Mouse (Mus musculus) ES-E14 (cell line): ENCODE data around the gene Cdkn3. TPM values are rescaled to one million over a fixed set of nuclear protein-coding genes. Genes with fewer than 3 reads are reported as not detected.

Experiments
- DNase-seq: peaks from one replicate; pipeline ENCODE4 v3.0.0-alpha.2; 2013; ENCODE audit warnings: low read depth, low spot score
- H3K27ac ChIP-seq: 2 replicates; pipeline ENCODE4 v1.5.1; 2012; ENCODE audit warnings: low read depth, mild to moderate bottlenecking, low read length, moderate library complexity, mixed read lengths; ENCODE audit not compliant: poor library complexity, insufficient read depth, severe bottlenecking
- H3K36me3 ChIP-seq: 2 replicates; pipeline ENCODE4 v1.6.1; 2012; ENCODE audit warnings: mild to moderate bottlenecking, low read length, moderate library complexity, mixed read lengths; ENCODE audit not compliant: control insufficient read depth, poor library complexity, insufficient read depth, severe bottlenecking
- H3K4me1 ChIP-seq, 2 experiments: fragments of 150-350 bp in 1 of 2; sonication (generic) in 1 of 2; 2 replicates each; pipeline ENCODE4 v1.6.1; 2012; ENCODE audit warnings: low read length in 2 of 2, mild to moderate bottlenecking in 1 of 2, mixed read lengths in 1 of 2; ENCODE audit not compliant: control insufficient read depth in 2 of 2, insufficient read depth in 2 of 2, poor library complexity in 1 of 2
- H3K4me3 ChIP-seq, 2 experiments: fragments of 150-350 bp in 1 of 2; sonication (generic) in 1 of 2; 2 replicates each; pipeline ENCODE4 v1.5.1; 2012; ENCODE audit warnings: low read length in 2 of 2, low read depth in 1 of 2, mild to moderate bottlenecking in 1 of 2, mixed read lengths in 1 of 2; ENCODE audit not compliant: insufficient read depth in 1 of 2, poor library complexity in 1 of 2, severe bottlenecking in 1 of 2
- H3K9ac ChIP-seq: 2 replicates; pipeline ENCODE4 v1.6.1; 2012; ENCODE audit warnings: low read depth, mild to moderate bottlenecking, low read length, mixed read lengths; ENCODE audit not compliant: poor library complexity, insufficient read depth, severe bottlenecking
- H3K9me3 ChIP-seq: fragments of 150-350 bp; sonication (generic); 2 replicates; pipeline ENCODE4 v1.6.1; 2012; ENCODE audit warnings: low read depth, mild to moderate bottlenecking, low read length; ENCODE audit not compliant: control insufficient read depth, insufficient read depth
- CHD2 ChIP-seq: IDR thresholded peaks from 2 replicates; pipeline ENCODE4 v1.6.1; 2014; ENCODE audit warnings: mild to moderate bottlenecking, low read depth, low read length, inconsistent platforms
- HCFC1 ChIP-seq: IDR thresholded peaks from 2 replicates; pipeline ENCODE4 v1.6.1; 2012; ENCODE audit warnings: low read length, inconsistent platforms, borderline replicate concordance; ENCODE audit not compliant: insufficient read depth
- MAFK ChIP-seq: IDR thresholded peaks from 2 replicates; pipeline ENCODE4 v1.6.1; 2014; ENCODE audit warnings: mild to moderate bottlenecking, low read depth, low read length, inconsistent platforms; ENCODE audit not compliant: insufficient read depth
- ZC3H11A ChIP-seq: IDR thresholded peaks from 2 replicates; pipeline ENCODE4 v1.6.1; 2012; ENCODE audit warnings: low read depth, mild to moderate bottlenecking, inconsistent platforms, low read length, borderline replicate concordance
- ZNF384 ChIP-seq: IDR thresholded peaks from 2 replicates; pipeline ENCODE4 v1.6.1; 2012; ENCODE audit warnings: low read depth, low read length, inconsistent platforms
- in situ Hi-C, 2 experiments: fragments of 600-800 bp; cut with MboI; formaldehyde crosslinking; loops; one replicate each; pipeline ENCODE4 v1.15.1; 2025; ENCODE audit warnings: low sequenced_read_pairs in 2 of 2, inconsistent platforms in 1 of 2; ENCODE audit not compliant: unreplicated experiment in 2 of 2
- total RNA-seq: library from RNA; depleted of rRNA; stranded (reverse); fragments of 300-350 nt; gene quantifications from 2 replicates; pipeline ENCODE4 v1.2.3, GENCODE M21; 2012

The Cdkn3 gene
- total RNA-seq, 1 experiment, result 7.2 TPM

DNA sequence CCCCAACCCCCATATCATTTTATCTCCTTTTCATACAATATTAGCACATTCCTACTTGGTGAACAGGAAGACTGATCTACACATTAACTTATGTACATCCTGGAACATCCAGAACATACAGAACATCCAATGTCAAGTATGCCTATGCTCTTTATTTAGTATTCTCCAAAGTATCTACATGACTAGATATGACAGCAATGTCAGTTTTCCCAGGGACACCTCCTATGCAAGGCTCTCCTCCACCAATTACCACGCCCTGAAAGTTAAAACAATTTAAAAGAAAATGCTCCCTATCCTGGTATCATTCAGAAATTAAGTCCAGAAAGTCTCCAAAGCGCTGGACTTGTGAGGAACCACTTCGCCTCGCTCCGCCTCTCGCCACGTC is 379 bp upstream of the Cdkn3 start:
- Histone ChIP-seq H3K27ac (no peak overlapping the region), H3K9ac (no peak overlapping the region), H3K9me3 (no peaks in the 10 kb centered on the region), H3K36me3 (peaks cover 2% of the 10 kb centered on the region; the same call in 1 of the 2 replicates), H3K4me3 (peak overlapping the region in 1 of 2 experiments; percentile 57; a peak in 2 of 4 replicates), H3K4me1 (peaks cover 5% of the 10 kb centered on the region in 2 experiments; a peak in 3 of 4 replicates)
- DNase-seq, result no peak
- TF ChIP-seq ZNF384 (no peak), MAFK (no peak), HCFC1 (no peak), CHD2 (no peak)
- in situ Hi-C loops, result no loop called here

DNA sequence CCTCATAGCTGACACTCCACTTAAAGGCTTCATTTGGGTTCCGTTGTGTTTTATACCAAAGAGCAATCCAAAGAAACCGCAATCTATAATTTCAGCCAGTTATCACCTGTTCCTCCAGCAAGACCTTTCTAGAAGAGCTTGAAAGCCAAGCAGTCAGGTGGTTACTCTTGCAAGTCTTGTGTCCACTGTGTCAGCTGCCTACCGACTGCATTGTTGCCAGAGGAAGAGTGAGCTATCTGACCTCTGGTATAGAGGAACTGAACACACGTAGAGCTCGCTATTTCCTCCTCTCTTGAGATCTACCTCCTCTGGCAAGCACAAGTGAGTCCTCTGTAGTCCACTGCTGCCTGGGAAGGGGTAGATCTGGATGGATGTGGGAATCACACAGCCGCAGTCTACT is 845 bp downstream of the Cdkn3 start:
- Histone ChIP-seq H3K27ac (no peak overlapping the region), H3K9me3 (no peaks in the 10 kb centered on the region), H3K9ac (no peak overlapping the region), H3K4me3 (peak overlapping the region; percentile 91 to 99; a peak in 3 of 4 replicates), H3K4me1 (peaks cover 5% of the 10 kb centered on the region in 2 experiments; a peak in 3 of 4 replicates), H3K36me3 (peaks cover 2% of the 10 kb centered on the region; the same call in 1 of the 2 replicates)
- TF ChIP-seq HCFC1 (no peak), ZNF384 (no peak), ZC3H11A (no peak), CHD2 (no peak), MAFK (no peak)
- in situ Hi-C loops, result no loop called here
- no peak for DNase-seq

GRCm38 (mm10) chr14:46767116-46767515 is 6.8 kb downstream of the Cdkn3 start:
- Histone ChIP-seq H3K9me3 (no peaks in the 10 kb centered on the region), H3K36me3 (peaks cover 20% of the 10 kb centered on the region; the same call in 1 of the 2 replicates), H3K4me1 (no peaks in the 10 kb centered on the region), H3K9ac (no peak overlapping the region), H3K4me3 (no peak overlapping the region), H3K27ac (no peak overlapping the region)
- TF ChIP-seq CHD2, result no peak
- TF ChIP-seq ZNF384, result no peak
- TF ChIP-seq HCFC1, result no peak
- TF ChIP-seq ZC3H11A, result no peak
- no peak for TF ChIP-seq MAFK
- DNase-seq, result no peak
- in situ Hi-C loops, result no loop called here

DNA sequence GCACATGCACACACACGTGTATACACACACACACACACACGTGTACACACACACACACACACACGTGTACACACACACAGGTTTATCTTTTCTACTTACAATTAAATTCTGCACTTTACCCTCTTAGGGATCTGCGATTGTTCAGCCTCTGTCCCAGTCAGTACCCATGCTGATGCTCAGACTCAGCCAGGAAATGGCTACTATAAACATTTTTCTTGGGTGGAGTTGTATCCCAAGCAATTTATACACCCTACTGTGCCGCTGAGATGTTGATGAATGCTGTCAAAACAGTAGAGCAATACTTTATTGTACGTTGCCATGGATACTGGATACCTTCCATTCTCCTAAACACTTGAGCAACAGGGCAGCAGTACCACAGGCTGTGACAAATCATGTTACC is 9.7 kb downstream of the Cdkn3 start:
- H3K4me1 ChIP-seq, result no peaks in the 10 kb centered on the region
- H3K9me3 ChIP-seq, result no peaks in the 10 kb centered on the region
- TF ChIP-seq ZNF384 (no peak), ZC3H11A (no peak), HCFC1 (no peak)
- no peak overlapping the region for H3K4me3 ChIP-seq
- H3K27ac ChIP-seq, result no peak overlapping the region
- no peak overlapping the region for H3K9ac ChIP-seq
- no peak for DNase-seq
- in situ Hi-C loops, result no loop called here
- peaks cover 18% of the 10 kb centered on the region; the same call in 1 of the 2 replicates for H3K36me3 ChIP-seq

DNA sequence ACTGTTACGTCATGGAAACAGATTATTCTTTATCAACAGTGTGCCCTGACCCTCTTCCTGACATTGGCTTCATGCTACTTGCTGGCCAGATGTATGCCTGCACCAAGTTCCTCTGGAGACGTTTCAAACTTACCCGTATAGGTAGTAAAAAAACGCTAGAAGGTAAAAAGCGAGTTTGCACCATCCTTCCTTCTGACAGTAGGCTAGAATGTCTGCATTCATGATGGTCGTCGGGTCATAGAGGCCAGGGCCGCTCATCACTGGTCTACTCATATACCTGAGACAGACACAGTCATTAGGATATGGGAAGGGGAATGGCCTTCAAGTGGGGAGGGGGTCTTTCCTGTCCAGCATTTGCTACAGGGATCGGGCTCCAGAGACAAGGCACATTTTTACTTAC is 18.4 kb downstream of the Cdkn3 start:
- H3K4me1 ChIP-seq, result peaks cover 0 to 2% of the 10 kb centered on the region in 2 experiments; a peak in 2 of 4 replicates
- H3K27ac ChIP-seq, result no peak overlapping the region
- DNase-seq, result no peak
- H3K36me3 ChIP-seq, result peaks cover 25% of the 10 kb centered on the region
- no peak overlapping the region for H3K4me3 ChIP-seq
- no peak overlapping the region for H3K9ac ChIP-seq
- H3K9me3 ChIP-seq, result no peaks in the 10 kb centered on the region
- in situ Hi-C loops, result no loop called here
- TF ChIP-seq CHD2, result no peak
